Mouse (Mus musculus): ENCODE data around the gene Wdr70.

Gene Wdr70

GRCm38 (mm10) chr15:7925382-7925781 is 173.6 kb downstream of the Wdr70 start:
- DNase-seq, result peak; percentile 56

GRCm38 (mm10) chr15:7923281-7923680 is 175.7 kb downstream of the Wdr70 start:
- no peak for DNase-seq

DNA sequence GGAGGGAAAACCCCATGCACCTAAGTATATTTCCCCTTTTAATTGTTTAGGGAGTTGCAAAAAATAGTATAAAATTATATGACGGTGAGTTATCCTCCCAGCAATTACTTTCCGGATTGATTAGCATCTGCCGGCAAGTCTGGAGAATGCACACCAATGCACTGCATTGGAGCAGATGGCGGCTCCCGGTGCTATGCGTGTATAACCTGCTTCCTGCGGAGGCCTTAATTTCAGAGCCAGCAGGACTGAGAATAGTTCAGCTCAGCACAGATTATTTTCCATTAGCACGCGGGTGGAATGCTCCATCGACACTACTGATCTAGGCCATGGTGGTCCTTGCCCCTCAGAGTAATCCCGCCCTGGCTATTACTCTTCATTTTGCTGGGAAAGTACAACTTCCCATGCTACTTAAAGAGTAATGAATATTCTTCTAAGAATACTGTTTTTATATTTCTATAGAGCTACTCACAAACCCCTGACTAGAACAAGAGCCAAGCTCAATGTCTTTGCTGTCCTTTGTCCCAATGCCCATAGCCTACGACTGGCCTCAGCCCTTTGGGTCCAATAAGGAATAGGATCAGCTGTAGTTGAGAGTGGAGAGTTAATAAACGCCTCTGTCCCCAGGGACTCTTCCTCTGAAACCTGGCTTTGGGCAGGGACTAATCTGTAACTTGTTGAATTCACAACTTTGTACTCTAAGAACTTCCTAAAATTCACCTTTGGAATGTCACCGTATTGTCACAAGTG is 176.5 kb downstream of the Wdr70 start:
- DNase-seq, result no peak

DNA sequence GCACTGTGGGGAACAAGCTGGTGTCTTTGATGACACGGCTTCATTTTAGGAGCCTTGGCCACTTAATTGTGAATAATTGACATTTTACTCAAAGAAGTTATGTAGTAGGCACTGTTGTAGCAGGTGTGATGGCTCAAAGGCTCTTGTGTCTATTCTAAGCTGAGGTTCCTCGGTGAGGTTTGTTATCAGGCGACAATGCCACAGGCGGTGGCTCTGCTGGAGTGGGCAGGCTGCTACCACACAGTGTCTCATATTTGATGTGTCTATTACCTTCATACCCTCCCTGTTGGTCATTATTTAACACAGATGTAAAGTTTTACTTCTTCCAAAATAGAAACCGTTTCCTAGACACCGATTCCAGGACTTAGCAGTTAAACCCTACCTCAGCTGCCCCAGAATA is 177.9 kb downstream of the Wdr70 start:
- no peak for DNase-seq

GRCm38 (mm10) chr15:7906491-7907035 is 192.4 kb downstream of the Wdr70 start:
- DNase-seq, result no peak

DNA sequence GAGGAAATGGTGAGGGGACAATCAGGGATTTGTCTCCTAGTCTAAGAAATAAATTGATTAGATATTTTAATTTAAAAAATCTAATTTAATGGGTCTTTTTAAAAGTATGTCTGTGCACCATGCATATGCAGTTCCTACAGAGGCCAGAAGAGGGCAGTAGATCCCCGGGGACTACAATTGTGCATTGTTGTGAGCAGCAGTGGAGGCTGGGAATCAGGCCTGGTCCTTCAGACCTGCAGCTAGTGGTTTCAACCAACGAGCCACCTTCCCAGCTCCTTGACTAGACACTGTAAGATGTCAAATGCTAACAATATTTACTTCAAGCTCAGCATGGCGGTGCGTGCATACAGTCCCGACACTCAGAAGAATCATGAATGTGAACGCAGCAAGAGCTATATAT is 199.7 kb downstream of the Wdr70 start:
- DNase-seq, result peak; percentile 15

DNA sequence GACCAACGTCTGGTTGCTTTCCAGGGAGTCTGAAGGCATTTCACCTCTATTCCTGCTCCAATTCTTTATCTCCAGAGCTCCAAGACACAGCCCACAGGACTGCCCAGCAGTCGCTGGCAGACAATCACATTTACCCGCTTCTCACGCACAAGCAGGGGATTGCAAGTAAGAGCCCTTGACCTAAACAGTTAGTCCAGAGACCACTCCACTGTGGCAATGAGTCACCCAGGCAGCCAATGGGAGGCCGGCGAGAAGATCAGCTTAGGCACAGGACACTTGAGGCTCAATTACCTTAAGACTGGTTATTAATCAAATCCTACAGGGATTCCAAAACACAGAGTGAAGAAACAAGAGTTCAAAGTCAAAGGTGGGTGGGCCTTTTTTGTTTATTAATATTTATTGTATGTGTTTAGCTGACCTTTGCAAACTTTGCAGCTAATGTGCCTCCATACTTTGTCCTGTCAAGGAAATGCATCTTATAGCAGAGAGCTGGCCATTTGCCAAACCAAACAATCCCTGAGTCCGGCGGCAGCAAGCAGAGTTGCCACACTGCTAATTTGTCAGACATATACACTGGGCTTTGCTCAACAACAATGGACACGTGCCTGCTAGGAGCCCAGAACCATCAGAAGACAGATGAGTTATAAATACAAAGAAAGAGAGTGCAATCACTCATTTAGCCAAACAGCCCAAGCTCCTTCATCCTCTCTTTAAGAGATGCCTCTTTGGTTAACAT is 207.3 kb downstream of the Wdr70 start:
- peak; percentile 46 for DNase-seq

GRCm38 (mm10) chr15:7890286-7890685 is 208.7 kb downstream of the Wdr70 start:
- peak; percentile 18 for DNase-seq

- no peak for DNase-seq
Measured at GRCm38 (mm10) chr15:7889362-7889674, 209.7 kb downstream of the Wdr70 start.

DNA sequence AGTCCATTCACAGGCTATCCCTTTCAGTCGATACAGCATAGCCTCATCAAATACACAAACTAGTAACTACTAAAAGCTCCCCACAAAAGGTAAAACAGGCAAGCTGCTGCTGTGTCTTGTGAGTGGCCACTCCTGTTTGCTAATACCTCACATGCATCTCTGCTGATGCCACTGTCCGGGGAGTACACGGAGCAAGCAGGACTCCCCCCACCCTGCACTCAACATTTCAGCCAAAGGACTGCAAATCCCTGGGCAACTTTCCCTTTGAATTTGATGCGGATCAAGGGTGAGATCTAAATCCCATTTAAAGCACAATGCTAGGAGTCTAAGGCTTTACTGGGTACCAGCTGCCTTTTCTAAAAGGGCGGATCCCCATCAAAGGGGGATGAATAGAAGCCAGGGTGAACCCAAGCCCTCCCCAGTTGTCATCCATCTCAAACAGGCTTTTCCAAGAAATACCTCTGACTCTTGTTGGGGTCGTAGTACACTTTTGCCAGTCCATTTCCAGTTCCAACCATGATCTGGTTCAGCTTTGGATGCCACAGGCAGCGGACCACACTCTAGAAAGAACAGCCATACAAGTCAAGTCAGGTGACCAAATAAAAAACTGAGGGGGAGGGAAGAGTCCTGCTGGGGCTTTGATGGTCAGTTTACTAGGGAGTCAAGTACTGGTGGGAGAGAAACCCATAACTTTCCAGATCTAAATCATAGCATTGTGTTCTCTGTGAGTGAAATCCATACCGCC is 210.2 kb downstream of the Wdr70 start:
- no peak for DNase-seq

GRCm38 (mm10) chr15:7886591-7886990 is 212.4 kb downstream of the Wdr70 start:
- no peak for DNase-seq

DNA sequence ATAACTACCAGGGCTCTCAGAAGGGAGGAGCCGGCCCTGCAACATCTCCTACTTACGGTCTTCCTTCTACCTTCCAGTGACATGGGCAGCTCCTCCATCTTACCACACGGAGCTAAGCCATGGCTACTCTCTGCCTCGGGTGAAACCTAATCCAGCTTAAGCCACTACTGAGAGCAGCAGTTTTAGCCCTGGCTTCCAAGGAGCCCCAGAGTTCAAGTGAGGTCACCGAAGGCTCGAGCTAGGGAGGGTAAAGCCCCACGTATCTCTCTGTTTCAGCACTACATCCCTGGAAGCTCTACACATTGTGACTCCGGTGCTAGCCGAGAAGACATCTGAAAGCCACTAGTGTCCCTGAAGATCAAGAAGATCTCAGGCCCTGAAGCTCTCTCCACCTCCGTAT is 213.9 kb downstream of the Wdr70 start:
- DNase-seq, result no peak

- no peak for DNase-seq
Measured at GRCm38 (mm10) chr15:7884181-7884580, 214.8 kb downstream of the Wdr70 start.

DNA sequence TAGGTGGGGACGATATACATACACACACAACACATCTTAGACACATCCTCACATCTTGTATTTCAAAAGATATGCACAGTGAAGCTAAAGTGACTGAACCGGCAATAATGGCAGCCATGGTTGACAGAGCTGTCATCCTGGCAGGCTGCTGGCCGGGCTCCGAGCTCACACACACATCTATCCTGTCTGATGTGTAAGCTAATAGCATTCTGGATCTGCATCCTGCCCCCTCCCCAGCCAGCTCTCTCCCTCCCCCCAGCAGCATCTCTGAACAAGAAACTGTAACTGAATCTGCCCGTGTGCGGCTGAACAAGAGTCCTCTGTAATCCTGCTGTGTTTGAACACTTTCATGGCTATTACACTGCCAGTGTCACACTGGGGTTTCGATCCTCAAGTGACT is 219.1 kb downstream of the Wdr70 start:
- DNase-seq, result no peak

GRCm38 (mm10) chr15:7878861-7879260 is 220.1 kb downstream of the Wdr70 start:
- DNase-seq, result no peak

DNA sequence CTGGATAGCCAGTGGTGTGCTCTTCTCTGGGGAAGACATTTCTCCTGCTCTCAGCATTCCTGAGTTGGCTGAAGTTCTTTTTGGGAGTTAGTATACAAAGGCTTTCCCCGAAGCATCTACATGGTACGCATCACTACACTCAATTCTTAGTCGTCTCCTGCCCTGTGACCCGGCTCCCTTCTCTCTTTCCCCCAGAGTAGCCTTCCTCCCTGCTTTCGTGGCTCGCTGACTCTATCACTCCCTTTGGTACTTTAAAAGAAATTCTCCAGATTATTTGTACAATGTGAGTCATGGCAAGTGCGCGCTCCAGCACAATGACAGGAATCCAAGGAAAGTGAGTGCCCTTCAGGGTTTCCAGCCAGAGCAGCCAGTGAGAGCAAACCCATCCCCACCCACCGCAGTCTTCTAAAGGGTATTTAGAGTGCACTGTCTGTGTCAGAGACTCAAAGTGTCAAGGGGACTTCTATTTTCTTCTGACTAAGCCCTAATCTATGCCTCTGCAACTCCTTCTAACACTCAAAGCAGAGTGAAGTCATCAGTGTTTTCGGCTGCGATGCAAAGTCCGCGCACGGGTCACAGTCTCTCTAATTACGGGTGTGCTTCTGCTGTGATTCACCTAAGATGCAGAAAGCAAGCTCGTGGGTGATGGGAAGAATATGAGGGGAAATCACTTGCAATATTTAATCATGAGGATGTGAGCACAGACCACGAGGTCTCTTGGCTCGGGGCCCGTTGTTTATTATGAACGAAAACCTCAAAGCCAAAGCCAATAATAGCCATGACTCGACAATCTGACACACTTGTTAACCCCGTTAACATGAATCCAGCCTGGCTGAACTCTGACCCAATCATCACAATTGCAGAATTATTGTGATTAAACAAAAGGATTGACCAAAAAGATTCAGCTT is 221.2 kb downstream of the Wdr70 start:
- DNase-seq, result peak; percentile 32

DNA sequence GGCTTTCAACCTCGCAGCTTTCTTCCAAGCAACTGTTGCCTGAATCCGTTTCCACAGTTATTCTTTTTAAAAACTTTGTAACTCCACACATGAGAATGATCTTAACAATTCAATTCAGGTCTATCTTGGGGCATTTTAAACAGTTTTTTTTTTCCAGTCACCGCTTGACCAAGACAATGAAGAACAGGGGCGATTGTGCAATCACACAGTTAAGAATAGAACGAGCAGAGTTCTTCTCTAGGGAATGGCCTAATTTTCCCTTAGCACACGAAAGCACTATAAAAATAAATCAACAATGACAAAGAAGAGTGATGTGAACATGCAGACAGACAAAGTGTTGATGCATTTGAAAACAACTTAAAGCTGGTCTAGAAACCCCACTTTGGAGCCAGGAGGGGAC is 223.1 kb downstream of the Wdr70 start:
- peak; percentile 22 for DNase-seq

- no peak for DNase-seq
Measured at GRCm38 (mm10) chr15:7872473-7872872, 226.5 kb downstream of the Wdr70 start.

DNA sequence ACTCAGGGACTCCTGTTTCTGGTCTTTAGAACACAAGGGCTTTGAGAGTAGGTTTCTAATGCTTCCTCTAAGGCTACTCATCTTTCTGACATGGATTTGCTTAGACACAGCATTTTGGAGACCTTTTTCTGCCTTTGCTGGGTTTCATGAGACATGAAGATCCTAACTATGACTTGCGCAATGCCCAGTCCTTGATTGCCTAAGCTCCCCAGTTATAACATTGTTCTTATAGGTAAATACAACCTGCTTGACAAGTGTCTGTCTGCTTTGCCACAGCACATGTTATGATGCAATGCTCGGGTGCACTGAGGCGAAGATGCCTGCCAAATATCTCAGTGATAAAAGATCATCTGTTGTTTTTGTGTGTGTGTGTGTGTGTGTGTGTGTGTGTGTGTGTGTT is 233.7 kb downstream of the Wdr70 start:
- DNase-seq, result no peak

GRCm38 (mm10) chr15:7863328-7863727 is 235.7 kb downstream of the Wdr70 start:
- DNase-seq, result no peak

GRCm38 (mm10) chr15:7862890-7863289 is 236.1 kb downstream of the Wdr70 start:
- no peak for DNase-seq

GRCm38 (mm10) chr15:7858841-7859240 is 240.2 kb downstream of the Wdr70 start:
- DNase-seq, result no peak

DNA sequence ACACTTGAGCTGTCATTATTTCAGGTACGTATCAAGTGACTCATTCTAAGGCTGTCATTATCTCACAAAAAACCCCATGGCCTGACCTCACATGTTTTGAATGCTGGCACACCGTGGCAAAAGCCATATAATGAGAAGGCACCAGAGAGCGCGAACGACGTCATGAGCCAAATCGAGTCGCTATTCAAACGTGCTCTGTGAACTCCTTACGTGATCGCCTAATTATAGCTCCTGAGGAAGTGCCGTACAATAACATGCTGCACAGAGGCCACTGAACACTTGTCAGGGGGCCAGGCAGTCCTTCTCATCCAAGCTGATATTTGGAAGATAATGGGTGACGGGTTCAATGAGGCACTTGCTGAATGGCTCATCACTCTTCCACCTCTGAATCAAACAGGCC is 241.6 kb downstream of the Wdr70 start:
- DNase-seq, result peak; percentile 7
